Mouse (Mus musculus): ENCODE results near the gene Ndrg3. TPM values are rescaled to one million over a fixed set of nuclear protein-coding genes. Genes with fewer than 3 reads are reported as not detected.
A peak's percentile ranks its signal among the peaks of the same experiment; 100 is the strongest.

The Ndrg3 gene
- 121 and 123 TPM in 2 replicates for polyA plus RNA-seq (2015; fragmentation: Nextera tagmentation; extraction: Ambion mirVana)

GRCm38 (mm10) chr2:156991470-156992319 is at the start of gene Ndrg3:
Gene Ndrg3 (minus strand): TSS chr2:156992056.
- Histone ChIP-seq H3K27me3 (no peaks in the 10 kb centered on the region), H3K9ac (replicated peaks) (peak within 1 kb of the TSS; percentile 91), H3K9me3 (no peaks in the 10 kb centered on the region), H3K36me3 (peaks cover 3% of the 10 kb centered on the region; the same call in 1 of the 2 replicates), H3K4me2 (replicated peaks) (peak within 1 kb of the TSS; percentile 78), H3K4me3 (peak within 1 kb of the TSS; percentile 98), H3K4me1 (peaks cover 26% of the 10 kb centered on the region), H3K27ac (replicated peaks) (peak within 1 kb of the TSS; percentile 83)
- under 1% methylated on average over 66 of the region's 66 CpGs for WGBS
- peak; percentile 97 for ATAC-seq (replicated peaks)

GRCm38 (mm10) chr2:157041421-157041820 is 49.6 kb upstream of the Ndrg3 start:
- peaks cover 71% of the 10 kb centered on the region for H3K36me3 ChIP-seq
- 91% methylated on average over 7 of the region's 7 CpGs for WGBS

GRCm38 (mm10) chr2:157040649-157041046 is 48.8 kb upstream of the Ndrg3 start:
- peaks cover 18% of the 10 kb centered on the region for H3K4me1 ChIP-seq
- H3K9me3 ChIP-seq = no peaks in the 10 kb centered on the region
- no peak overlapping the region for H3K4me2 ChIP-seq (replicated peaks)
- WGBS = 86% methylated on average over 17 of the region's 17 CpGs
- no peaks in the 10 kb centered on the region for H3K27me3 ChIP-seq
- H3K4me3 ChIP-seq = no peak overlapping the region
- peaks cover 74% of the 10 kb centered on the region for H3K36me3 ChIP-seq
- no peak; the same call in 1 of the 2 replicates for ATAC-seq (replicated peaks)
- H3K9ac ChIP-seq (replicated peaks) = no peak overlapping the region
- no peak overlapping the region for H3K27ac ChIP-seq (replicated peaks)

More at GRCm38 (mm10) chr2:157041421-157041820, 49.6 kb upstream of the Ndrg3 start:
- Histone ChIP-seq H3K27me3 (no peaks in the 10 kb centered on the region), H3K9me3 (no peaks in the 10 kb centered on the region), H3K27ac (replicated peaks) (no peak overlapping the region), H3K4me2 (replicated peaks) (no peak overlapping the region), H3K9ac (replicated peaks) (no peak overlapping the region), H3K4me3 (no peak overlapping the region), H3K4me1 (peaks cover 18% of the 10 kb centered on the region)
- ATAC-seq (replicated peaks) = no peak

DNA sequence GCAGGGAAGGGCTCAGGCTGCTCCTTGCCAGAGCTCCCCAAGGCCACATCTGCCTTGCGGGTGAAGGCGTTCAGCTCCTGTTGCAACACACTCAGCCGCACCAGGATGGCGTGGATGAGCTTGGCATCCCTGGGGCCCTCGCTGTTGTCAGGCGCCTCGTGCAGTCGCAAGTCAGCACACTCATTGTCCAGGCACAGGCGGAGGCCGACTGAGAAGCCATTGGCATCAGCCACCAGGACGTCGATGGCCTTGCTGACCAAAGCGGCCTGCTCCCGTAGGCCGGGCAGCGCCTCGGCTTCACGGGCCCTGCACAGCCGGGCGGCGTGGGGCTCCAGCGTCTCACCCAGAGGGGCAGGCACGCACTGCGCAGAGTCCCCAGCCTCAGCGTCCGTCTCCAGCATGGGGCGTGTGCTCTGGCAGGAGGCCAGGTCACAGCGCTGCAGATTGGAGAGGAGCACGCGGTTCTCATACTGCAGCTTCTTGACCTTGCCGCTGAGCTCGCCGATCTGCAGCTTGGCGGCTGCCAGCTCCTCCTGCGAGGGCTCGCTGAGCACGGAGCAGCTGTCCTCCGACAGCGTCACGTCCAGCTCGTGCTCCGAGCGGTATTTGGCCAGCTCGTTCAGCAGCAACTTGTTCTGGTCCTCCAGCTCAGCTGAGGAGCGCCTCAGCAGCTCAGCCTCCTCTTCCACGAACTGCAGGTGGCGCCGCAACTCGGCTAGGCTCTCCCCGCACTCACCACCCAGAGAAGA is 48.2 kb upstream of the Ndrg3 start:
- 80% methylated on average over 50 of the region's 50 CpGs for WGBS
- ATAC-seq (replicated peaks) = peak; percentile 64
- H3K27me3 ChIP-seq = no peaks in the 10 kb centered on the region
- no peak overlapping the region for H3K4me3 ChIP-seq
- peaks cover 18% of the 10 kb centered on the region for H3K4me1 ChIP-seq
- no peak overlapping the region for H3K27ac ChIP-seq (replicated peaks)
- H3K9me3 ChIP-seq = no peaks in the 10 kb centered on the region
- peaks cover 71% of the 10 kb centered on the region for H3K36me3 ChIP-seq
- H3K4me2 ChIP-seq (replicated peaks) = no peak overlapping the region
- no peak overlapping the region for H3K9ac ChIP-seq (replicated peaks)

GRCm38 (mm10) chr2:157037303-157037702 is 45.4 kb upstream of the Ndrg3 start:
- no peak overlapping the region for H3K4me3 ChIP-seq
- H3K36me3 ChIP-seq = peaks cover 79% of the 10 kb centered on the region
- H3K27me3 ChIP-seq = no peaks in the 10 kb centered on the region
- no peak overlapping the region for H3K4me2 ChIP-seq (replicated peaks)
- H3K27ac ChIP-seq (replicated peaks) = no peak overlapping the region
- H3K9me3 ChIP-seq = no peaks in the 10 kb centered on the region
- 0 out of 2 replicates have a peak, but pooled peaks cover under 1% of the 10 kb centered on the region for H3K4me1 ChIP-seq
- 38% methylated on average over 9 of the region's 9 CpGs for WGBS
- no peak for ATAC-seq (replicated peaks)
- H3K9ac ChIP-seq (replicated peaks) = no peak overlapping the region

DNA sequence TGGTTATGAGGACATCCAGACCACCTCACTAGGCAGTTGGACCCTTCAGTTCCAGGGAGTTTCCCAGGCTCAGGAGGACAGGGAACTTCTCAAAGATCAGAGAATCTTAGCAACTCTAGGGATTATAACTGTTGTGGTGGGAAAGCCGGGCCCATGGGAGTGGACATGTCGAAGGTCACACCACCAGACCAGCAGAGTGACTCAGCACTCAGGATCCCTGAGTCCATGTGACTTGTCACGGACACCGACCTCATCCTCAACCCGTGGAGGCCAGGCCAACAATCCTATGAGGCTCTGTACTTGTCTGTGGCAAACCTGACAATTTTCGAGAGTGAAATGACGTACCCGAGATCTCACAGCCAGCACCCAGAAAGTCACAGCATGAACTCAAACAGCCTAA is 44.5 kb upstream of the Ndrg3 start:
- Histone ChIP-seq H3K4me1 (no peaks in the 10 kb centered on the region), H3K9me3 (no peaks in the 10 kb centered on the region), H3K27me3 (no peaks in the 10 kb centered on the region), H3K36me3 (peaks cover 78% of the 10 kb centered on the region), H3K4me3 (no peak overlapping the region), H3K9ac (replicated peaks) (no peak overlapping the region), H3K4me2 (replicated peaks) (no peak overlapping the region), H3K27ac (replicated peaks) (no peak overlapping the region)
- WGBS = 92% methylated on average over 8 of the region's 8 CpGs
- no peak for ATAC-seq (replicated peaks)

DNA sequence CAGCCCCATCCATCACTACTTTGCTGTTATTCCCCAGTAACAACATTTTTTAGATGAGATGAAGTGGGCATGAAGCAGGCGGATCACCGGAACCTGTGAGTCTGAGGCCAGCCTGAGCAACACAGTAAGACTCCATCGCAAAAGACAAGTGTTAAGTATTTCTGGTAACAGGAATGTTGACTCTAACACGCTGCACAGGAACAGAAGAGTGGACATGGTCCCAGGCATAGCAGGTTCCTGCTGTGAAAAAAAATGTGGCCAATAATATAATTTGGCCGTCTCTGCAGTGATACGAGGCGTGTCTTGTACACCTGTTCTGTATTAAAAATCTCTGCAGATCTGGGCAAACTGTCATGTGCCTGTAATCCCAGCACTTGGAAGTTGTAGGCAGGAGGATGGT is 43.5 kb upstream of the Ndrg3 start:
- WGBS = 93% methylated on average over 7 of the region's 7 CpGs
- peaks cover 72% of the 10 kb centered on the region for H3K36me3 ChIP-seq
- H3K9me3 ChIP-seq = no peaks in the 10 kb centered on the region
- H3K27me3 ChIP-seq = no peaks in the 10 kb centered on the region
- H3K27ac ChIP-seq (replicated peaks) = no peak overlapping the region
- H3K4me2 ChIP-seq (replicated peaks) = no peak overlapping the region
- ATAC-seq (replicated peaks) = no peak
- H3K9ac ChIP-seq (replicated peaks) = no peak overlapping the region
- H3K4me3 ChIP-seq = no peak overlapping the region
- H3K4me1 ChIP-seq = no peaks in the 10 kb centered on the region

GRCm38 (mm10) chr2:157030804-157031203 is 38.9 kb upstream of the Ndrg3 start:
- Histone ChIP-seq H3K36me3 (peaks cover 80% of the 10 kb centered on the region), H3K4me2 (replicated peaks) (no peak overlapping the region)
- 39% methylated on average over 9 of the region's 9 CpGs for WGBS

GRCm38 (mm10) chr2:157028261-157028660 is 36.4 kb upstream of the Ndrg3 start:
- H3K4me1 ChIP-seq = no peaks in the 10 kb centered on the region
- H3K4me3 ChIP-seq = no peak overlapping the region
- peaks cover 89% of the 10 kb centered on the region for H3K36me3 ChIP-seq
- peaks cover 2% of the 10 kb centered on the region; the same call in 1 of the 2 replicates for H3K9me3 ChIP-seq
- 92% methylated on average over 4 of the region's 4 CpGs for WGBS
- H3K27ac ChIP-seq (replicated peaks) = no peak overlapping the region
- no peak for ATAC-seq (replicated peaks)
- no peaks in the 10 kb centered on the region for H3K27me3 ChIP-seq
- H3K9ac ChIP-seq (replicated peaks) = no peak overlapping the region
- H3K4me2 ChIP-seq (replicated peaks) = no peak overlapping the region

More at GRCm38 (mm10) chr2:157030804-157031203, 38.9 kb upstream of the Ndrg3 start:
- Histone ChIP-seq H3K27ac (replicated peaks) (no peak overlapping the region), H3K4me1 (no peaks in the 10 kb centered on the region), H3K27me3 (no peaks in the 10 kb centered on the region), H3K4me3 (no peak overlapping the region), H3K9ac (replicated peaks) (no peak overlapping the region), H3K9me3 (no peaks in the 10 kb centered on the region; the same call in 1 of the 2 replicates)
- ATAC-seq (replicated peaks) = peak; percentile 83

DNA sequence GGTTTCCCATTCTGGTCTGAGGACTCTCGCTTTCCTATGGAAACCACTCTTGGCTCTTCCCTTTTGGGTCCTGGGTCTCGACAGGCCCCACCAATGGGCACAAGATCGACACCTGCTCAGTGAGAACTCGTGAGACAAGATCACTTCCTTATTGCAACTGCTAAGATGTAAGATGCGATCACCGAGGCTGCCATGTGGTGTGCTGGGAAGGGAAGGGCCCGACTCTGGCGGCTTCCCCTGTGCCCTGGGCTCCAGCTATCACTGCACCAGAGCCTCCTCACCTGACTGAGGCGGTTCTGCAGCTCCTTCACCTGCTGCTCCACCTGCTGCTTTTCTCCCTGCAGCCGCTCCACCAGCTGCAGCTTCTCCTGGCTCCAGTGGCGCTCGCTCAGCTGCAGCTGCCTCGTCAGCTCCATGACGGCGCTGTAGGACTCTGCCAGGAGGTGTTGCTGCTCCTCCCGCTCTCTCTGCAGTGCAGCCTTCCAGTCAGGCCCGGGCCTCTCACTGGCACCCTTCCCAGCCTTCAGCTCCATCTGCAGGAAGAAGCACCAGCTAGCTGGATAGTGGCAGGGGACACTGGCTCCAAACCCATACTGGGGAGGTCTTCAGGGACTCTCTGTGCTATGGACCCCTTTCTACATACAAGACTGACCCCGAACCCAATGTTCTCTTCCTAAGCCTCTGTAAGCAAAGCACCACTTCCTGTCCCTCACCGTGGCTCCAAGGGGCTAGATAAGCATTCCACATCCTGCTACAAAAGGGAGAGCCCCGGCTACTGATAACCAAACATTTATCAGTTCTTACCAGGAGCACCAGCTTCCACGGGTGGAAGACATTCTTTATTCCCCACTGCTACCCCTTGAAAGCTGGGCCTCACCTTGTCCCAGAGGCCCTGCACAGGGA is 35.5 kb upstream of the Ndrg3 start:
- Histone ChIP-seq H3K36me3 (peaks cover 89% of the 10 kb centered on the region), H3K4me1 (no peaks in the 10 kb centered on the region), H3K4me2 (replicated peaks) (no peak overlapping the region), H3K4me3 (no peak overlapping the region), H3K9ac (replicated peaks) (no peak overlapping the region), H3K27me3 (no peaks in the 10 kb centered on the region), H3K9me3 (peaks cover 2% of the 10 kb centered on the region; the same call in 1 of the 2 replicates), H3K27ac (replicated peaks) (no peak overlapping the region)
- WGBS = 86% methylated on average over 21 of the region's 21 CpGs
- no peak for ATAC-seq (replicated peaks)

GRCm38 (mm10) chr2:157021156-157021555 is 29.3 kb upstream of the Ndrg3 start:
- peaks cover 98% of the 10 kb centered on the region for H3K36me3 ChIP-seq
- no peak for ATAC-seq (replicated peaks)
- 95% methylated on average over 16 of the region's 16 CpGs for WGBS
- no peak overlapping the region for H3K4me2 ChIP-seq (replicated peaks)
- peaks cover 2% of the 10 kb centered on the region; the same call in 1 of the 2 replicates for H3K9me3 ChIP-seq
- H3K9ac ChIP-seq (replicated peaks) = no peak overlapping the region
- H3K27ac ChIP-seq (replicated peaks) = no peak overlapping the region
- no peaks in the 10 kb centered on the region for H3K4me1 ChIP-seq
- H3K4me3 ChIP-seq = no peak overlapping the region
- no peaks in the 10 kb centered on the region for H3K27me3 ChIP-seq
